Mouse (Mus musculus): ENCODE results near the gene Ncoa1. TPM values are rescaled to one million over a fixed set of nuclear protein-coding genes. Genes with fewer than 3 reads are reported as not detected.
"Not testable (repeated sequence)": the region's sequence is repeated elsewhere in the genome, so short reads cannot be mapped to it uniquely, and the experiment has no call there.

Gene Ncoa1
- polyA plus RNA-seq, 1 experiment from 2014 or later = 10.3 TPM

DNA sequence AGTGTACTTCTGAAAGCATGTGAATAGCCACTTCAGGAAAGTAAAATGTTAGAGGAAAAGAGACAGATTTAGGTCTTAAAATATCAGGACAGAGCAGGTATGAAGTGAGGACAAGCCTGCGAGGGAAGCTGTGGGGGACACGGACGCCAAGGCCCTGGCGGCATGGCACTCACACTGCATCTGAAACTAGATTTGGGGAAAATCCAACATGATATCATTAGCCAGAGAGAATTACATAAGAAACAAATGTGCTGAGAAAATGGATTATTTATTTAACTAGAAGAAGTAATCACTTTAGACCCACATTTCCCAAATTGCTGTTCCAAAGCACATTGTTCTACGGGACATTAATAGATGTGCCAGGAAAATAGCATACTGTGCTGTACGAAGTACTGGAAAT is 205.9 kb downstream of the Ncoa1 start:
- Histone ChIP-seq H3K4me3 (no peak overlapping the region), H3K27me3 (no peaks in the 10 kb centered on the region), H3K27ac (no peak overlapping the region), H3K36me3 (peaks cover 76% of the 10 kb centered on the region), H3K4me2 (no peak overlapping the region), H3K9me3 (no peaks in the 10 kb centered on the region; the same call in 1 of the 2 replicates), H3K9ac (no peak overlapping the region), H3K4me1 (replicated peaks) (no peaks in the 10 kb centered on the region)
- 93% methylated on average over 6 of the region's 6 CpGs for WGBS
- ATAC-seq (ENCODE audit: low FRiP score) = no peak

DNA sequence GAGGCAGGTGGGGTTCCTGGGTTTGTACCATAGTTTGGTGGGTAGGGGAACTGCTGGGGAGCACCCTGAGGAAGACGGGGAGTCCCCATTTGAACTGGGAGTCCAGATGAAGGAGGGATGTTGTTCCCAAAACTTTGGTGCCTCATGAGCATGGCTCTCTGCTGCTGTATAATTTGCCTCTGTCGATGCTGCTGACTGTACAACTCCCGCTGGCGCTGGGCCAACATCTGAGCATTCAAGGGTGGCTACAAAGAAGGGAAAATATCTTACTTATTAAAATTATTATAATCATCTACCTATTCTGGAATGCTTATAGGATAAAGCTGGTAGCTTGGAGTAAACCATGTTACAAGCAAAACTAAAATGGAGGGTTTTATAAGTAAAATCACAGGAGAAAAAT is 209.2 kb downstream of the Ncoa1 start:
- Histone ChIP-seq H3K9me3 (no peaks in the 10 kb centered on the region; the same call in 1 of the 2 replicates), H3K27ac (no peak overlapping the region), H3K36me3 (peaks cover 62% of the 10 kb centered on the region), H3K4me2 (no peak overlapping the region), H3K9ac (no peak overlapping the region), H3K4me3 (no peak overlapping the region), H3K27me3 (no peaks in the 10 kb centered on the region), H3K4me1 (replicated peaks) (no peaks in the 10 kb centered on the region)
- 94% methylated on average over 4 of the region's 4 CpGs for WGBS
- ATAC-seq (ENCODE audit: low FRiP score) = no peak

DNA sequence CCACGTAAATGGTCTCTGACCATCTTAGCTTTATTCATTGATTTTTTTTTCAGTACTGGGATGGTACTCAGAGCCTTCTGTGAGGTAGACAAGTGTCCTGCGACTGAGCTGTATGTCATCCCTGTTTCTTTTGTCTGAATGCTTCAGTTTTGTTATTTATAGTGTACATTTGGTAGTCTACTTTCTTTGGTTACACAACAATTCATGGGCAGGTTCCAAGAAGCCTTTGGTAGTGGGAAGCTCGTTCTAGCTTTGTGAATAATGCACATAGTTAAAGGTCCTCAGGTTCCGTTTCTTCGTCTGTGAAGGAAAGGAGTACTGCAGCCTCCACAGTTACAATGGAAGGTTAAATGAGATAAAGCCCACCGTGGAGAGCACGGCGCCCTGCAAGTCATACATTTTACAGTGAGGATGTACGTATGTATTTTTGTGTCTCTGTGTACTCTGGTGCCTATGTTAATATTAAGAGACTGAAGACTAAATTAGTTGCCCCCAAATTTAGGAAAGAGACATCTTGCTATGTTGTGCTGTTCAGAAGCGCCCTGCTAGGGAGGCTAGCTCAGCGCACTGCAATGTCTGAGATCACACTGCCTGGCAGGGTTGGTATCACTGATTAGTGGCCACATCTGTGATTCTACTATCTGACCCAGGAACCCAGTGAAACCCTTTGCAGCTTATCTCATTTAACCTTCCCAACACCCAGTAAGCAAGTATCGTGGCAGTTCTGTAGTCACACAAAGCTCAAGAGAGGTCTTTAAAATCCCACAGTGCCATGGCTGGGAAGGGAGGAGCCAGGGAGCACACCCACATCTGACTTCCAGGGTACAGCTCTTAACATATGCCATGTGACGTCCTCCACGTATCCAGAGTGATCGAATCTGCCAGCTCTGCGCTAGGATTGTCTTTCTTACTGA is 224.0 kb downstream of the Ncoa1 start:
- Histone ChIP-seq H3K9me3 (no peaks in the 10 kb centered on the region), H3K4me1 (replicated peaks) (no peaks in the 10 kb centered on the region), H3K27ac (no peak overlapping the region), H3K4me3 (no peak overlapping the region), H3K9ac (no peak overlapping the region), H3K36me3 (peaks cover 59% of the 10 kb centered on the region), H3K4me2 (no peak overlapping the region), H3K27me3 (no peaks in the 10 kb centered on the region)
- 83% methylated on average over 16 of the region's 16 CpGs for WGBS
- no peak for ATAC-seq (ENCODE audit: low FRiP score)

DNA sequence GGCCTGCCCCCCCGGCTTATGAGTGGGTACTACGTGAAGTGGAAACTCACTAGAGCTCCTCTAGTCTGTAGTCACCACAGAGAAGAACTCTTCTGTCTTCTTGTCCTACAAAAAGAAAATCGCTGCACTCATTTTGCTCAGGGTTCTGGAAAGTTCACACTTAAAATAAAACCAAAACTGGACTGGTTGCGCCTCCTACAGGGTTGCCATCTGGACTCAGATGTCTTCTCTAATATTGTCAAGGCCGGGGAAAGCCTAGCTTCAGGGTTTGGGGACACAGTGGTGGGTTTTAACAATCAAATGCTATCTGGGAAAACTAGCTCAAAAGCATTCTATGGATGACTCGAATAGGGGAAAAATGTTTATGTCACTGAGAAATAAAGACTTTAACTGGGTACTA is 227.2 kb downstream of the Ncoa1 start:
- Histone ChIP-seq H3K4me2 (no peak overlapping the region), H3K4me1 (replicated peaks) (no peaks in the 10 kb centered on the region), H3K9ac (no peak overlapping the region), H3K36me3 (peaks cover 47% of the 10 kb centered on the region), H3K4me3 (no peak overlapping the region), H3K27me3 (no peaks in the 10 kb centered on the region), H3K27ac (no peak overlapping the region), H3K9me3 (no peaks in the 10 kb centered on the region)
- ATAC-seq (ENCODE audit: low FRiP score) = no peak
- 89% methylated on average over 6 of the region's 6 CpGs for WGBS

DNA sequence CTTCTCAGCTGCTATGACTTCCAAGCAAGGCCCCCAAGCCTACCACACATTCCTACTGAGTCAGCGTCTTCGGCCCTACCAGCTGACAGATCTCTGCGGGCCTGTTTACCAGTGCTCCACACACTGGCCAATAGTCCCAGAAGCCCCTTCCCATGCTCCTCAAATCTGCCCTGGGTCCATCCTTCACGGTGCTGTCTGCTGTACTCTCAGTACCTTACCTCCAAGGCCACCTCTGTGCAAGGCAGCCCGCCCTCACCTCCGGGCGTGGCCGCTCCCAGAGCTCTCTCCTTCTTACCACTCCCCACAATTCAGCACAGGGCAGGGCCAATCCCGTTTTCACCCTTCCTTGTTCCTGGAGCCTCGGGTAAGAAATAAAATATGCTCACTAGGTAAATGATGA is 231.2 kb downstream of the Ncoa1 start:
- no peak overlapping the region for H3K9ac ChIP-seq
- H3K27ac ChIP-seq = no peak overlapping the region
- H3K4me2 ChIP-seq = no peak overlapping the region
- no peak overlapping the region for H3K4me3 ChIP-seq
- no peak for ATAC-seq (ENCODE audit: low FRiP score)
- H3K4me1 ChIP-seq (replicated peaks) = no peaks in the 10 kb centered on the region
- H3K36me3 ChIP-seq = peaks cover 18% of the 10 kb centered on the region
- no peaks in the 10 kb centered on the region for H3K9me3 ChIP-seq
- 91% methylated on average over 10 of the region's 10 CpGs for WGBS
- no peaks in the 10 kb centered on the region for H3K27me3 ChIP-seq

DNA sequence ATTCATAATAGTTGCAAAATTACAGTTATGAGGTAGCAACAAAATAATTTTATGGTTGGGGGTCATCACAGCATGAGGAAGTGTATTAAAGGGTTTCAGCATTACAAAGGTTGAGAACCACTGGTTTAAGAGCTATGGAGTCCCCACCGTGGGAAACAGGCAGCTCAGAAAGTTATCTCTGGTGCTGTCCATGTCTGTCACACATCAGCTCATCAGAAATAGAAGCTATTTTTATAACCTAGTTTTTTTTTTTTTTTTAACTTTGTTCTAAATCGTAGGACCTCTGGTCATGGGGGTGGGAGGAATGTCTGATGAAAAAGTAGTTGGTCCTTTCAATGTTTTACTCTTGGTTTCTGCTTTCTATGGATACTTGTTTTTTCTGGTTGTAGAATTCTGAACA is 233.2 kb downstream of the Ncoa1 start:
- peaks cover 8% of the 10 kb centered on the region for H3K36me3 ChIP-seq
- H3K9ac ChIP-seq = no peak overlapping the region
- H3K9me3 ChIP-seq = no peaks in the 10 kb centered on the region
- WGBS = 84% methylated on average over 2 of the region's 2 CpGs
- H3K4me1 ChIP-seq (replicated peaks) = no peaks in the 10 kb centered on the region
- H3K27ac ChIP-seq = no peak overlapping the region
- H3K4me2 ChIP-seq = no peak overlapping the region
- H3K4me3 ChIP-seq = no peak overlapping the region
- no peaks in the 10 kb centered on the region for H3K27me3 ChIP-seq
- ATAC-seq (ENCODE audit: low FRiP score) = no peak

DNA sequence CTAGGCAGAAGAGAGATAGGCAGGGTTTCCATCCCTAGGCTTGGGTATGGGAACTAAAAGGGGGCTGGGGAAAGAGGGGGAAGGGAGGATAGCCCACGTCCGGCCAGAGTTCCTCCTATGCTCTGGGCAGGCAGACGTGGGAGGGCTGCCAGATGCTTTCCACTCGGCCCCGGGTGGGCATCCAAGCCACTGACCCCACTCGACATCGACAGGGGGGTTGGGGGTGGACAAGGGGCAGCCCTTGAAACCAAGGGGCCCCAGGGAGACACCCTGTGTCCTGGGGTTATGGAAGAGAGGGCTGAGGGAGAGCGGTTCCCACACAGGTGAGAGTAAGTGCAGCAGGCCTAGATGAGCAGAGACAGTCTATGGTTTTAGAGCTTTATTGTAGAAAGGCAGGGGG is 236.7 kb downstream of the Ncoa1 start:
- WGBS = 69% methylated on average over 8 of the region's 8 CpGs
- H3K27me3 ChIP-seq; H3K9ac ChIP-seq; H3K9me3 ChIP-seq; H3K4me2 ChIP-seq; H3K27ac ChIP-seq; ATAC-seq (ENCODE audit: low FRiP score); H3K4me3 ChIP-seq; H3K4me1 ChIP-seq (replicated peaks): not testable (repeated sequence)
- peaks cover 12% of the 10 kb centered on the region for H3K36me3 ChIP-seq

DNA sequence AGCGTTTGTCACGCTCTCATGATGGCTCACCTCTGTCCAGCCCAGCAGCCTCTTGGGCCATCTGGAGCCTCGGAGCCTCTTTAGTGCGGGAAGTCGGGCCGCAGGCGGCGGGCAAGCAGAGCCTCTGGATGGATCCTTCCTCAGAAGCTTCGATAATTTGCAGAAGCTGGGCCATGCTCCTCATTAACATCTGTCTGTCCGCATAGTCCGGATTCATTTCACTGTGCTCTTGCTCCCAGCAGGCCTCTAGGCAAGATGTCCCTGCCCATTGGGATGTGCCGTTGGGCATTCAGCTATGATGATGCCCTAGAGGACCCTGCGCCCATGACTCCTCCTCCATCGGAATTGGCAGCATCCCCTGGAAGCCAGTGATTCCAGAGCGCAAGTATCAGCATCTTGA is 239.5 kb downstream of the Ncoa1 start:
- H3K27me3 ChIP-seq = no peaks in the 10 kb centered on the region
- H3K4me2 ChIP-seq = no peak overlapping the region
- no peak overlapping the region for H3K27ac ChIP-seq
- H3K4me1 ChIP-seq (replicated peaks) = peaks cover 16% of the 10 kb centered on the region
- no peak overlapping the region for H3K9ac ChIP-seq
- no peaks in the 10 kb centered on the region for H3K9me3 ChIP-seq
- WGBS = 96% methylated on average over 15 of the region's 15 CpGs
- no peak for ATAC-seq (ENCODE audit: low FRiP score)
- H3K36me3 ChIP-seq = peaks cover 12% of the 10 kb centered on the region
- H3K4me3 ChIP-seq = no peak overlapping the region

DNA sequence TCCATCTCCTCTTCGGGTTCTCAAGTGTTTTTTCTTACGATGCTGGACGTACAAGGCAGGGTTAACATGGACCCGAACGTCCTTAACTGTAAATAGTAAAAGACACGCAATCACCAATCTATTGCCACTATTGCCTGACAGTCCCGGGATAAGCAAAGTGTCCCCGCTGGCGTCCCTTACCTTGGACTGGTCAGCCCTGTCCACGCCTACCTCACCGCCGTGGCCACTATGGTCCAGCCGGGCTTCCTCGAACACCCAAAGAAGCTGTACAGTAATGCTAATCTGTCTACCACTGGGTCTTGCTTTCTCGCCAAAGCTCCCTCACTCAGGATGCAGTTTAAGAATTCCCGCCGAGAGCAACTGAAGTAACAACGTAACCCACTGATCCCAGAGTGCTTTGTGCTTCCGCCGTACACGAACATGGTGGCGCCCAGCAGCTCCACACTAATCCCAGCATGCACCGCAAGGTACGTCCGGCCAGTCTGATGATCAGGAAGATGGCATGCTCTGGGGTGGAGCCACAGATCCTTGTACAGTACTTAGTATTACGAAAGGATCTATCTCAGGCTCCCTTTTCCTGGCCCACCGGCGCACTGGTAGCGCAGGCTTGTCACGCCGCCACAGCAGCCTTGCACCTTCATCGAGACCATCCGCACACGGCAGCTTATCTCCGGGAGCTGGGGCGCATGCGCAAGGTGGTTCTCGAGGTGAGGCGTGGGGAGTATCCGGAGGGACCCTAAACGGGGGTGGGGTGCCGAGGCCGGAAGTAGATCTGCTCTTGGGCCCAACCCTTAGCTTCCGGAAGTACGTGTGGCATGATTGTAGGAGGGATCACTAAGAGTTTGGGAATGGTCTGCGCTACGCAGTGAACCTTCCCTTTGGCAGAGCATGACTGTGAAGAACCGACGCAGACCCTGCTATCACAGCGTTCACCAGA is 243.1 kb downstream of the Ncoa1 start, which contains the start of the genes Ptrhd1 and Cenpo:
Gene Ptrhd1, plus strand, starts transcription at position 456 of the 937 bp plus-strand sequence.
Gene Cenpo, minus strand, starts transcription at position 723 of the 937 bp plus-strand sequence.
- ATAC-seq (ENCODE audit: low FRiP score) = peak; percentile 99
- WGBS = 0% methylated on average over 50 of the region's 50 CpGs

DNA sequence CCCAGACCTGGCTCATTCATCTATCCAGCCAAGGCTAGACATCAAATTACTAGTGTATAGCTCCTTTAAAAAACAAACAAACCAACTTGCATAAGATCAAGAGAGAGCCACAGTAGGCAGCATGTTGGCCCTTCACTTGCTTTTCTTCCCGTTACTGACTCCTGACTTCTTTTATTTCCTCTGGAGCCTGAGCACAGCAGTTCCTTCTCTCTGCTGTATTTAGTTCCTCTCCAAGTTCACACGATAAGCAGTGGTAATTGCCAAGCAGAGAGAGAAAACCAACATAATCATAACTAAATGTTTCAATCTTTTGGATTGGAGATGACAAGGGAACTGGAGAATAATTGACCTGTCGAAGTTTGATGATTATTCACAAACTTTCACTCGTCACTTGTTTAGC is 244.2 kb downstream of the Ncoa1 start:
- peak overlapping the region; percentile 65; the same call in 1 of the 2 replicates for H3K4me3 ChIP-seq
- H3K27ac ChIP-seq = no peak overlapping the region
- no peaks in the 10 kb centered on the region for H3K27me3 ChIP-seq
- peak overlapping the region; percentile 75 for H3K4me2 ChIP-seq
- H3K36me3 ChIP-seq = peaks cover 23% of the 10 kb centered on the region
- no peaks in the 10 kb centered on the region for H3K9me3 ChIP-seq
- peak overlapping the region; percentile 8; the same call in 1 of the 2 replicates for H3K9ac ChIP-seq
- ATAC-seq (ENCODE audit: low FRiP score) = no peak
- H3K4me1 ChIP-seq (replicated peaks) = peaks cover 20% of the 10 kb centered on the region
- WGBS = 65% methylated on average over 4 of the region's 4 CpGs

More for the DNA sequence above, 243.1 kb downstream of the Ncoa1 start, which contains the start of the genes Ptrhd1 and Cenpo:
- H3K9me3 ChIP-seq = no peaks in the 10 kb centered on the region
- peak within 1 kb of the TSS; percentile 73 for H3K9ac ChIP-seq
- peaks cover 23% of the 10 kb centered on the region for H3K36me3 ChIP-seq
- peak within 1 kb of the TSS; percentile 96 for H3K27ac ChIP-seq
- H3K4me3 ChIP-seq = peak within 1 kb of the TSS; percentile 65
- peaks cover 20% of the 10 kb centered on the region for H3K4me1 ChIP-seq (replicated peaks)
- H3K27me3 ChIP-seq = no peaks in the 10 kb centered on the region
- peak within 1 kb of the TSS; percentile 75 for H3K4me2 ChIP-seq

DNA sequence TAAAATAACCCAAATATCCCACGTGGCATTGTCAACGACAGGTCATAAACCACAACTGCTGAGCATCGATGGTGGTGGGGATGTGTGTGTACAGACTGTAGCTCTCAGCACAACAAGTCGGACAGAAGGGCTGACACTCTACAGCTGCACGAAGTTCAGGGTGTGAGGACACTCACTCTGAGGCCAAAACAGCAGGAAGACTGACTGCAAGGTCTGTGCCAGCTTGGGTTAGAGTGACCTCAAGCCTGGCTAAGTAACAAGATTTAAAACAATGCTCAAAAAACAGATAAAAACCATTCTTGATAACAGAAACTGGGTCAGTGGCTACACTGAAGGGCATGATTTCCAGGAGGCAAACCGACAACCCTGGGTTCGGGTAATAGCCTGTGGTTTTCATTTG is 246.8 kb downstream of the Ncoa1 start:
- Histone ChIP-seq H3K9ac (no peak overlapping the region), H3K9me3 (no peaks in the 10 kb centered on the region), H3K27ac (no peak overlapping the region), H3K4me3 (no peak overlapping the region), H3K36me3 (peaks cover 42% of the 10 kb centered on the region), H3K27me3 (no peaks in the 10 kb centered on the region), H3K4me1 (replicated peaks) (peaks cover 20% of the 10 kb centered on the region), H3K4me2 (no peak overlapping the region)
- WGBS = 98% methylated on average over 7 of the region's 7 CpGs
- ATAC-seq (ENCODE audit: low FRiP score) = no peak

DNA sequence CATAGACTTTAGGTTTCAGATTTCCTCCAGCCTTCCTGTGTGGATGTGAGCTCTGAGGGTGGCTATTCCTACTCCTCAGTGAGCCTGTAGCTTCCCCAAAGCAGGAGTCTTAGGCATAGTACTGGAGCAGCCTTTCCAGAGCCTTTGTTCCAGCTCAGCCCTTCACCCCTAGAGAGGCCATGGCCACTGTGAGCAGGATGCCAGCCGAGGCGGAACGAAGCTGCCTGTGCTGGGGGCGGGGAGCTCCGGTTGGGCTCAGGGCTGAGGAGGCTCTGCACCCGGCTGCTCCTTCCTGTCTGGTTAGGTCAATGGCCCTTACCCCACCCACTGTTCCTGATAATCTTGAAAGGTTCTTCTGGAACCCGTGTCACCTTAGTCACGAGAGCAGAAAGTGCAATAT is 264.1 kb downstream of the Ncoa1 start:
- H3K27me3 ChIP-seq = no peaks in the 10 kb centered on the region
- H3K4me3 ChIP-seq = no peak overlapping the region
- no peak overlapping the region for H3K27ac ChIP-seq
- peaks cover 82% of the 10 kb centered on the region for H3K36me3 ChIP-seq
- H3K4me1 ChIP-seq (replicated peaks) = no peaks in the 10 kb centered on the region
- no peak overlapping the region for H3K4me2 ChIP-seq
- ATAC-seq (ENCODE audit: low FRiP score) = no peak
- 64% methylated on average over 8 of the region's 8 CpGs for WGBS
- H3K9me3 ChIP-seq = no peaks in the 10 kb centered on the region
- no peak overlapping the region for H3K9ac ChIP-seq
